Mouse (Mus musculus): ENCODE results near the gene Il1rl2. TPM values are rescaled to one million over a fixed set of nuclear protein-coding genes. Genes with fewer than 3 reads are reported as not detected.

Il1rl2 gene
- 0.29 and 0.39 TPM in 2 replicates for polyA plus RNA-seq (2012; rRNA removed)

GRCm38 (mm10) chr1:40324457-40324856, at the start of gene Il1rl2:
Gene Il1rl2, plus strand, starts transcription at chr1:40324610.
- peaks cover 1% of the 10 kb centered on the region; the same call in 1 of the 2 replicates for H3K27me3 ChIP-seq (ENCODE audit: control insufficient read depth, insufficient read depth, low read length)
- DNase-seq: no peak
- TF ChIP-seq CTCF (IDR thresholded peaks at IDR 0.05; ENCODE audit: borderline replicate concordance, insufficient read depth, low read depth, low read length): no peak
- no peak for TF ChIP-seq POLR2A (IDR thresholded peaks at IDR 0.05; ENCODE audit: borderline replicate concordance, insufficient read depth, low read length)
- H3K27ac ChIP-seq (ENCODE audit: insufficient read depth, low read length): no peak within 1 kb of the TSS
- 50% methylated on average over 6 of the region's 6 CpGs for WGBS
- H3K4me1 ChIP-seq (ENCODE audit: control insufficient read depth, insufficient read depth, low read length): no peaks in the 10 kb centered on the region; the same call in 1 of the 2 replicates
- peak within 1 kb of the TSS; percentile 23 for H3K4me3 ChIP-seq (replicated peaks; ENCODE audit: insufficient read depth, low read depth, low read length)

- no peak overlapping the region for H3K4me3 ChIP-seq (replicated peaks; ENCODE audit: insufficient read depth, low read depth, low read length)
- no peak for TF ChIP-seq CTCF (IDR thresholded peaks at IDR 0.05; ENCODE audit: borderline replicate concordance, insufficient read depth, low read depth, low read length)
- TF ChIP-seq POLR2A (IDR thresholded peaks at IDR 0.05; ENCODE audit: borderline replicate concordance, insufficient read depth, low read length): no peak
- no peak for DNase-seq
- H3K4me1 ChIP-seq (ENCODE audit: control insufficient read depth, insufficient read depth, low read length): no peaks in the 10 kb centered on the region
- WGBS: 79% methylated on average over 10 of the region's 10 CpGs
- no peaks in the 10 kb centered on the region for H3K27me3 ChIP-seq (ENCODE audit: control insufficient read depth, insufficient read depth, low read length)
- H3K27ac ChIP-seq (ENCODE audit: insufficient read depth, low read length): no peak overlapping the region
Measured at GRCm38 (mm10) chr1:40275285-40276013, 49.0 kb upstream of the Il1rl2 start.

GRCm38 (mm10) chr1:40277944-40278343, 46.5 kb upstream of the Il1rl2 start:
- Histone ChIP-seq H3K4me3 (replicated peaks; ENCODE audit: insufficient read depth, low read depth, low read length) (no peak overlapping the region), H3K4me1 (ENCODE audit: control insufficient read depth, insufficient read depth, low read length) (no peaks in the 10 kb centered on the region), H3K27me3 (ENCODE audit: control insufficient read depth, insufficient read depth, low read length) (no peaks in the 10 kb centered on the region), H3K27ac (ENCODE audit: insufficient read depth, low read length) (no peak overlapping the region)
- DNase-seq: no peak
- TF ChIP-seq POLR2A (IDR thresholded peaks at IDR 0.05; ENCODE audit: borderline replicate concordance, insufficient read depth, low read length): no peak
- TF ChIP-seq CTCF (IDR thresholded peaks at IDR 0.05; ENCODE audit: borderline replicate concordance, insufficient read depth, low read depth, low read length): no peak
- 87% methylated on average over 4 of the region's 4 CpGs for WGBS

GRCm38 (mm10) chr1:40278720-40279119, 45.7 kb upstream of the Il1rl2 start:
- WGBS: 91% methylated on average over 2 of the region's 2 CpGs
- no peaks in the 10 kb centered on the region for H3K27me3 ChIP-seq (ENCODE audit: control insufficient read depth, insufficient read depth, low read length)
- no peak overlapping the region for H3K4me3 ChIP-seq (replicated peaks; ENCODE audit: insufficient read depth, low read depth, low read length)
- H3K4me1 ChIP-seq (ENCODE audit: control insufficient read depth, insufficient read depth, low read length): no peaks in the 10 kb centered on the region
- no peak overlapping the region for H3K27ac ChIP-seq (ENCODE audit: insufficient read depth, low read length)
- no peak for DNase-seq
- TF ChIP-seq CTCF (IDR thresholded peaks at IDR 0.05; ENCODE audit: borderline replicate concordance, insufficient read depth, low read depth, low read length) (no peak), POLR2A (IDR thresholded peaks at IDR 0.05; ENCODE audit: borderline replicate concordance, insufficient read depth, low read length) (no peak)

- no peak for DNase-seq
- WGBS: 93% methylated on average over 11 of the region's 11 CpGs
- no peak overlapping the region for H3K4me3 ChIP-seq (replicated peaks; ENCODE audit: insufficient read depth, low read depth, low read length)
- no peak overlapping the region for H3K27ac ChIP-seq (ENCODE audit: insufficient read depth, low read length)
- no peaks in the 10 kb centered on the region for H3K4me1 ChIP-seq (ENCODE audit: control insufficient read depth, insufficient read depth, low read length)
- no peaks in the 10 kb centered on the region for H3K27me3 ChIP-seq (ENCODE audit: control insufficient read depth, insufficient read depth, low read length)
- TF ChIP-seq POLR2A (IDR thresholded peaks at IDR 0.05; ENCODE audit: borderline replicate concordance, insufficient read depth, low read length) (no peak), CTCF (IDR thresholded peaks at IDR 0.05; ENCODE audit: borderline replicate concordance, insufficient read depth, low read depth, low read length) (no peak)
Measured at GRCm38 (mm10) chr1:40279182-40279743, 45.1 kb upstream of the Il1rl2 start.

GRCm38 (mm10) chr1:40281950-40282349, 42.5 kb upstream of the Il1rl2 start:
- TF ChIP-seq POLR2A (IDR thresholded peaks at IDR 0.05; ENCODE audit: borderline replicate concordance, insufficient read depth, low read length): no peak
- no peak for TF ChIP-seq CTCF (IDR thresholded peaks at IDR 0.05; ENCODE audit: borderline replicate concordance, insufficient read depth, low read depth, low read length)
- DNase-seq: no peak
- no peaks in the 10 kb centered on the region for H3K27me3 ChIP-seq (ENCODE audit: control insufficient read depth, insufficient read depth, low read length)
- H3K4me1 ChIP-seq (ENCODE audit: control insufficient read depth, insufficient read depth, low read length): no peaks in the 10 kb centered on the region
- H3K4me3 ChIP-seq (replicated peaks; ENCODE audit: insufficient read depth, low read depth, low read length): no peak overlapping the region
- no peak overlapping the region for H3K27ac ChIP-seq (ENCODE audit: insufficient read depth, low read length)
- WGBS: 66% methylated on average over 4 of the region's 4 CpGs

GRCm38 (mm10) chr1:40282394-40282793, 42.0 kb upstream of the Il1rl2 start:
- Histone ChIP-seq H3K27ac (ENCODE audit: insufficient read depth, low read length) (no peak overlapping the region), H3K4me1 (ENCODE audit: control insufficient read depth, insufficient read depth, low read length) (no peaks in the 10 kb centered on the region), H3K4me3 (replicated peaks; ENCODE audit: insufficient read depth, low read depth, low read length) (no peak overlapping the region), H3K27me3 (ENCODE audit: control insufficient read depth, insufficient read depth, low read length) (no peaks in the 10 kb centered on the region)
- no peak for DNase-seq
- no peak for TF ChIP-seq CTCF (IDR thresholded peaks at IDR 0.05; ENCODE audit: borderline replicate concordance, insufficient read depth, low read depth, low read length)
- no peak for TF ChIP-seq POLR2A (IDR thresholded peaks at IDR 0.05; ENCODE audit: borderline replicate concordance, insufficient read depth, low read length)
- 22% methylated on average over 3 of the region's 3 CpGs for WGBS

- 83% methylated on average over 5 of the region's 5 CpGs for WGBS
- H3K4me3 ChIP-seq (replicated peaks; ENCODE audit: insufficient read depth, low read depth, low read length): no peak overlapping the region
- no peak for DNase-seq
- no peaks in the 10 kb centered on the region for H3K4me1 ChIP-seq (ENCODE audit: control insufficient read depth, insufficient read depth, low read length)
- no peak overlapping the region for H3K27ac ChIP-seq (ENCODE audit: insufficient read depth, low read length)
- no peaks in the 10 kb centered on the region for H3K27me3 ChIP-seq (ENCODE audit: control insufficient read depth, insufficient read depth, low read length)
- no peak for TF ChIP-seq POLR2A (IDR thresholded peaks at IDR 0.05; ENCODE audit: borderline replicate concordance, insufficient read depth, low read length)
- no peak for TF ChIP-seq CTCF (IDR thresholded peaks at IDR 0.05; ENCODE audit: borderline replicate concordance, insufficient read depth, low read depth, low read length)
Measured at GRCm38 (mm10) chr1:40283995-40284394, 40.4 kb upstream of the Il1rl2 start.

Measured in cerebellum, adult 2 months (tissue).